22 mouse cellular contexts compared by ENCODE assay signal in the genomic region with DNA sequence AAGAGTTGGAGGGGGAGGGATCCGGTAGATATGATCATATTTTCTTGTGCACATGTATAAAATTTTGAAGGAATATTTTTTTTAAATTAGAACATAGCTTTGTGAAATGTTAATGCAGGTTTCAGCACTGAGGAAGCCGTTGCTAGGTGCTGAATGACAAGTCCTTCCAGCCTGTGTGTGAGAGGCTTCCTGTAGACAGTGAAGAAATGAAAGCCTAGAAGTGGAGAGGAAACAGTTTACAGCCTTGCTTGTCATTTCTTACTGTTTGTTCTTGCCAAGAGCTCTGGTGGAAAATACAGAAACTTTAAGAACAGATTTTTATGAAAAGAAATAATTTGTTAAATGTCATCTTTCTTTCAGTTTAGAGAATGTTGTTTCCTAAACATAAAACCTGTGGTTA.
DNase-seq lines count a peak whose midpoint lies in the region; ATAC-seq and TF ChIP-seq lines count a peak whose summit lies in the region.
"Had no signal": no experiment of that assay in that cellular context is flagged by ENCODE, and none has a peak within 500 bp of the region (broad histone marks: within the 10 kb centered on the region; RNA-seq: fewer than 3 reads in every experiment).

No protein-coding gene starts in this region.

- H3K9ac ChIP-seq in midbrain, embryonic 11.5 days (ENCODE audit: low read length) = no peak overlapping the region
- H3K9ac ChIP-seq in midbrain, postnatal 0 days (replicated peaks; ENCODE audit: low read length, poor library complexity, severe bottlenecking) = no peak overlapping the region
- H3K9ac ChIP-seq: embryonic facial prominence, embryonic 12.5 days; limb, embryonic 13.5 days; liver, embryonic 12.5 days had no signal

- H3K27me3 ChIP-seq in kidney, adult 2 months (replicated peaks; ENCODE audit: control insufficient read depth, insufficient read depth, low read length) = no peaks in the 10 kb centered on the region; the same call in 1 of the 2 replicates
- no peaks in the 10 kb centered on the region for H3K27me3 ChIP-seq in midbrain, embryonic 11.5 days (ENCODE audit: control insufficient read depth, insufficient read depth, low read length)
- H3K27me3 ChIP-seq in midbrain, postnatal 0 days (ENCODE audit: insufficient read depth, low read length) = no peaks in the 10 kb centered on the region
- no peaks in the 10 kb centered on the region for H3K27me3 ChIP-seq in megakaryocyte, embryonic 14.5 days (replicated peaks)
- H3K27me3 ChIP-seq: embryonic facial prominence, embryonic 12.5 days; limb, embryonic 13.5 days; liver, embryonic 12.5 days had no signal

- H3K9me3 ChIP-seq in midbrain, embryonic 11.5 days (ENCODE audit: control insufficient read depth, low read length) = no peaks in the 10 kb centered on the region
- no peaks in the 10 kb centered on the region for H3K9me3 ChIP-seq in midbrain, postnatal 0 days (ENCODE audit: low read length)
- H3K9me3 ChIP-seq in megakaryocyte, embryonic 14.5 days = no peaks in the 10 kb centered on the region
- H3K9me3 ChIP-seq: embryonic facial prominence, embryonic 12.5 days; hindbrain, embryonic 10.5 days; limb, embryonic 13.5 days; liver, embryonic 12.5 days had no signal

- TF ChIP-seq CTCF in kidney, adult 2 months (conservative IDR thresholded peaks at IDR 0.05; ENCODE audit: insufficient read depth, insufficient read length, low read depth, low read length) = no peak
- no peak for TF ChIP-seq CTCF in midbrain, postnatal 0 days (IDR thresholded peaks at IDR 0.05)

- TF ChIP-seq POLR2A in kidney, adult 2 months (IDR thresholded peaks at IDR 0.05; ENCODE audit: low read depth, low read length) = no peak

- H3K4me1 ChIP-seq in kidney, adult 2 months (ENCODE audit: control insufficient read depth, insufficient read depth, low read length) = no peaks in the 10 kb centered on the region
- no peaks in the 10 kb centered on the region for H3K4me1 ChIP-seq in midbrain, embryonic 11.5 days (ENCODE audit: control insufficient read depth, insufficient read depth, low read length)
- H3K4me1 ChIP-seq in midbrain, postnatal 0 days (ENCODE audit: insufficient read depth, low read length) = no peaks in the 10 kb centered on the region
- H3K4me1 ChIP-seq in megakaryocyte, embryonic 14.5 days = peaks cover 60% of the 10 kb centered on the region
- H3K4me1 ChIP-seq: limb, embryonic 13.5 days had no signal

- no peak overlapping the region for H3K27ac ChIP-seq in kidney, adult 2 months (ENCODE audit: insufficient read depth, low read depth, low read length)
- no peak overlapping the region for H3K27ac ChIP-seq in midbrain, embryonic 11.5 days (ENCODE audit: low read depth, low read length)
- no peak overlapping the region for H3K27ac ChIP-seq in midbrain, postnatal 0 days (ENCODE audit: low read depth, low read length)
- H3K27ac ChIP-seq: embryonic facial prominence, embryonic 12.5 days; gastrocnemius, adult 2 months; hindbrain, embryonic 10.5 days; limb, embryonic 13.5 days; liver, embryonic 12.5 days had no signal

- no peak overlapping the region for H3K4me2 ChIP-seq in midbrain, embryonic 11.5 days
- H3K4me2 ChIP-seq in midbrain, postnatal 0 days (ENCODE audit: low read depth, low read length, poor library complexity, severe bottlenecking) = no peak overlapping the region
- H3K4me2 ChIP-seq: embryonic facial prominence, embryonic 12.5 days; heart, embryonic 11.5 days; limb, embryonic 13.5 days; liver, embryonic 12.5 days had no signal

- no peaks in the 10 kb centered on the region for H3K36me3 ChIP-seq in kidney, adult 2 months (ENCODE audit: control insufficient read depth, insufficient read depth, low read length)
- no peaks in the 10 kb centered on the region for H3K36me3 ChIP-seq in midbrain, embryonic 11.5 days (ENCODE audit: control insufficient read depth, insufficient read depth, low read length)
- no peaks in the 10 kb centered on the region for H3K36me3 ChIP-seq in midbrain, postnatal 0 days (ENCODE audit: insufficient read depth, low read length)
- peaks cover 5% of the 10 kb centered on the region for H3K36me3 ChIP-seq in megakaryocyte, embryonic 14.5 days (replicated peaks; ENCODE audit: low read length)
- H3K36me3 ChIP-seq: embryonic facial prominence, embryonic 12.5 days; hindbrain, embryonic 10.5 days; limb, embryonic 13.5 days; liver, embryonic 12.5 days had no signal

- no peak overlapping the region for H3K4me3 ChIP-seq in kidney, adult 2 months (ENCODE audit: insufficient read depth, low read depth, low read length)
- no peak overlapping the region for H3K4me3 ChIP-seq in midbrain, embryonic 11.5 days (ENCODE audit: low read depth, low read length)
- no peak overlapping the region for H3K4me3 ChIP-seq in midbrain, postnatal 0 days (ENCODE audit: low read depth, low read length)
- H3K4me3 ChIP-seq in megakaryocyte, embryonic 14.5 days (replicated peaks) = peak overlapping the region; percentile 18
- H3K4me3 ChIP-seq: embryonic facial prominence, embryonic 12.5 days; gastrocnemius, adult 2 months; hindbrain, embryonic 10.5 days; limb, embryonic 13.5 days; liver, embryonic 12.5 days had no signal

- peak; percentile 31 for DNase-seq in kidney, adult 2 months
- no peak for DNase-seq in kidney, postnatal 25 days
- peak; percentile 65 for DNase-seq in midbrain, embryonic 11.5 days (ENCODE audit: low spot score, missing footprints)
- no peak for DNase-seq in midbrain, postnatal 0 days (ENCODE audit: low spot score)
- DNase-seq in urinary bladder, postnatal 36 days (ENCODE audit: low spot score in 2 of 2) = no peak
- DNase-seq in left cerebral cortex, adult 9 months (ENCODE audit: low spot score in 2 of 2) = no peak
- DNase-seq: adrenal gland, postnatal 25 days; cerebellum, adult 9-11 months; gastrocnemius, adult 2 months; lung, adult 2 months; right cerebral cortex, adult 18-20 months; right cerebral cortex, postnatal 4 days; thymus, adult 18-20 months; thymus, postnatal 36 days had no signal

- 65% methylated on average over 2 of the region's 2 CpGs for WGBS in kidney, adult 2 months
- WGBS in midbrain, embryonic 11.5 days = 81% methylated on average over 2 of the region's 2 CpGs
- 57% methylated on average over 2 of the region's 2 CpGs for WGBS in midbrain, postnatal 0 days

- ATAC-seq in midbrain, embryonic 11.5 days (ENCODE audit: low FRiP score) = no peak
- no peak for ATAC-seq in midbrain, postnatal 0 days (ENCODE audit: low FRiP score)
- peak; percentile 73 for ATAC-seq in common myeloid progenitor, adult 5-6 weeks (replicated peaks; ENCODE audit: low read depth, poor library complexity, severe bottlenecking)
- ATAC-seq: liver, embryonic 12.5 days; midbrain, embryonic 16.5 days had no signal

Comparison
In these comparisons a context has a peak if more than half of its experiments do, and no peak if none do; other contexts are left out.
1. DNase-seq: peak in kidney, adult 2 months (single experiment) and midbrain, embryonic 11.5 days (single experiment); none in kidney, postnatal 25 days (0 of 2), midbrain, postnatal 0 days (single experiment), urinary bladder, postnatal 36 days (0 of 2) and left cerebral cortex, adult 9 months (0 of 2).